Mouse (Mus musculus): ENCODE measurements around the gene Pex14.

Pex14 gene

GRCm38 (mm10) chr4:148923414-148923813 lies 176.3 kb downstream of the Pex14 start:
- DNase-seq (ENCODE audit: low read depth, low spot score) = no peak

- DNase-seq (ENCODE audit: low read depth, low spot score) = no peak
Observed at GRCm38 (mm10) chr4:148922221-148922700, 177.4 kb downstream of the Pex14 start.

- DNase-seq (ENCODE audit: low read depth, low spot score) = no peak
Observed at GRCm38 (mm10) chr4:148920610-148921009, 179.1 kb downstream of the Pex14 start.

GRCm38 (mm10) chr4:148918707-148919447 lies 180.8 kb downstream of the Pex14 start:
- no peak for DNase-seq (ENCODE audit: low read depth, low spot score)

- no peak for DNase-seq (ENCODE audit: low read depth, low spot score)
Observed at GRCm38 (mm10) chr4:148915849-148916248, 183.8 kb downstream of the Pex14 start.

- DNase-seq (ENCODE audit: low read depth, low spot score) = peak; percentile 38
Observed at GRCm38 (mm10) chr4:148914863-148915622, 184.6 kb downstream of the Pex14 start.

- no peak for DNase-seq (ENCODE audit: low read depth, low spot score)
Observed at GRCm38 (mm10) chr4:148912826-148913590, 186.7 kb downstream of the Pex14 start.

- DNase-seq (ENCODE audit: low read depth, low spot score) = no peak
Observed at GRCm38 (mm10) chr4:148912134-148912533, 187.5 kb downstream of the Pex14 start.
